Mouse (Mus musculus): ENCODE data around the gene Dbr1.
A peak's percentile ranks its signal among the peaks of the same experiment; 100 is the strongest.

The Dbr1 gene

GRCm38 (mm10) chr9:99622034-99622433 lies 46.4 kb downstream of the Dbr1 start:
- DNase-seq: no peak

- no peak for DNase-seq
These were observed 47.4 kb downstream of the Dbr1 start for GRCm38 (mm10) chr9:99622966-99623365.

- DNase-seq: peak; percentile 33
These were observed 48.5 kb downstream of the Dbr1 start for GRCm38 (mm10) chr9:99624117-99624516.

GRCm38 (mm10) chr9:99628581-99628980 lies 53.0 kb downstream of the Dbr1 start:
- DNase-seq: no peak

- peak; percentile 94 for DNase-seq
These were observed 53.8 kb downstream of the Dbr1 start, which contains the start of gene Dzip1l for GRCm38 (mm10) chr9:99629281-99630011. Dzip1l (plus strand) TSS chr9:99629496.

GRCm38 (mm10) chr9:99630071-99630470 lies 54.5 kb downstream of the Dbr1 start:
- peak; percentile 59 for DNase-seq

- no peak for DNase-seq
These were observed 55.0 kb downstream of the Dbr1 start for GRCm38 (mm10) chr9:99630528-99631125.

- peak; percentile 73 for DNase-seq
These were observed 56.2 kb downstream of the Dbr1 start for GRCm38 (mm10) chr9:99631781-99632180.

GRCm38 (mm10) chr9:99632264-99632663 lies 56.7 kb downstream of the Dbr1 start:
- peak; percentile 56 for DNase-seq
